In the genomic region with DNA sequence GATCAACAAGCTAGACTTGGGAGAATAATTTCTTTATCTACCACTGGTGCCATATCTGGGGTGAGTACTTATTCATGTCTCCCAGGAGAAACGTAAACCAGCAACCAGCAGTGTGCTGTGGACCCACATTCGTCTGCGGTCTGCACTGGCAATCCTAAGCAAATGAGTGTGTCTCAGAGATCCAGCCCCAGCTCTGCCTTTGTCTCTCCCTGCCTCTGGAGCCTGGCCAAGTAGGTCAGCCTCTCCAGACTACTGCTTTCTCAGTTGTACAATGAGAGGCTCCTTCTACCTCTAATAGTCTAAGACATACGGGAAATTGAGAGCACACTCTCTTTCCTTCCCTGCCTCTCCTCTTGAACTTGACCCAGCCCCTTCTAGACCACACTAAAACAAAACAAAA, we compare ENCODE assay signal across 8 mouse cellular contexts.
DNase-seq lines count a peak whose midpoint lies in the region; ATAC-seq lines count a peak whose summit lies in the region.

No protein-coding gene starts in this region.

- H3K9me3 ChIP-seq in hindbrain, embryonic 15.5 days, result no peaks in the 10 kb centered on the region
- H3K9me3 ChIP-seq in hindbrain, embryonic 11.5 days (ENCODE audit: control insufficient read depth, low read length), result no peaks in the 10 kb centered on the region
- H3K9me3 ChIP-seq in forebrain, embryonic 16.5 days (ENCODE audit: control insufficient read depth, low read length), result no peaks in the 10 kb centered on the region

- no peaks in the 10 kb centered on the region for H3K27me3 ChIP-seq in hindbrain, embryonic 15.5 days
- no peaks in the 10 kb centered on the region for H3K27me3 ChIP-seq in hindbrain, embryonic 11.5 days (ENCODE audit: control insufficient read depth, insufficient read depth, low read length)
- no peaks in the 10 kb centered on the region for H3K27me3 ChIP-seq in forebrain, embryonic 16.5 days (replicated peaks; ENCODE audit: control insufficient read depth, insufficient read depth, low read length)

- H3K4me1 ChIP-seq in hindbrain, embryonic 15.5 days (replicated peaks), result peaks cover 13% of the 10 kb centered on the region
- no peaks in the 10 kb centered on the region for H3K4me1 ChIP-seq in hindbrain, embryonic 11.5 days (replicated peaks; ENCODE audit: control insufficient read depth, insufficient read depth, low read length)
- H3K4me1 ChIP-seq in forebrain, embryonic 16.5 days (replicated peaks; ENCODE audit: control insufficient read depth, insufficient read depth, low read length), result peaks cover 9% of the 10 kb centered on the region

- no peaks in the 10 kb centered on the region for H3K36me3 ChIP-seq in hindbrain, embryonic 15.5 days
- H3K36me3 ChIP-seq in hindbrain, embryonic 11.5 days (ENCODE audit: control insufficient read depth, insufficient read depth, low read length), result no peaks in the 10 kb centered on the region
- H3K36me3 ChIP-seq in forebrain, embryonic 16.5 days (ENCODE audit: control insufficient read depth, insufficient read depth), result no peaks in the 10 kb centered on the region

- no peak overlapping the region for H3K9ac ChIP-seq in hindbrain, embryonic 15.5 days
- no peak overlapping the region for H3K9ac ChIP-seq in hindbrain, embryonic 11.5 days (ENCODE audit: low read depth, low read length)
- H3K9ac ChIP-seq in forebrain, embryonic 16.5 days (replicated peaks; ENCODE audit: low read depth, low read length), result no peak overlapping the region

- ATAC-seq in hindbrain, embryonic 15.5 days (ENCODE audit: low FRiP score, low read depth), result peak; percentile 61; the same call in 1 of the 2 replicates
- no peak for ATAC-seq in hindbrain, embryonic 11.5 days (ENCODE audit: low FRiP score)
- peak; percentile 69 for ATAC-seq in forebrain, embryonic 16.5 days

- no peak overlapping the region for H3K4me2 ChIP-seq in hindbrain, embryonic 15.5 days
- H3K4me2 ChIP-seq in hindbrain, embryonic 11.5 days (replicated peaks; ENCODE audit: low read depth, low read length), result no peak overlapping the region
- no peak overlapping the region for H3K4me2 ChIP-seq in forebrain, embryonic 16.5 days (ENCODE audit: low read length)

- DNase-seq in hindbrain, embryonic 11.5 days (ENCODE audit: low spot score), result no peak
- peak; percentile 41 to 49 for DNase-seq in adrenal gland, postnatal 36 days
- DNase-seq in left cerebral cortex, postnatal 14 days (ENCODE audit: low spot score in 2 of 2), result peak; percentile 52 to 54
- DNase-seq in spleen, postnatal 4 days (ENCODE audit: low spot score in 2 of 2), result no peak
- DNase-seq in liver, result no peak
- no peak for DNase-seq in thymus, postnatal 4 days

- intact Hi-C loops in left cerebral cortex, postnatal 14 days (cut with DNase I), result no loop called here

- peak overlapping the region; percentile 11; the same call in 1 of the 2 replicates for H3K27ac ChIP-seq in hindbrain, embryonic 15.5 days (replicated peaks)
- H3K27ac ChIP-seq in hindbrain, embryonic 11.5 days (ENCODE audit: low read depth, low read length), result no peak overlapping the region
- no peak overlapping the region for H3K27ac ChIP-seq in forebrain, embryonic 16.5 days (ENCODE audit: low read length)

- no peak overlapping the region for H3K4me3 ChIP-seq in hindbrain, embryonic 15.5 days
- H3K4me3 ChIP-seq in hindbrain, embryonic 11.5 days (ENCODE audit: low read depth, low read length), result no peak overlapping the region
- no peak overlapping the region for H3K4me3 ChIP-seq in forebrain, embryonic 16.5 days (replicated peaks; ENCODE audit: low read length)

- WGBS in hindbrain, embryonic 15.5 days, result 30% methylated on average over 4 of the region's 4 CpGs
- WGBS in hindbrain, embryonic 11.5 days, result 80% methylated on average over 4 of the region's 4 CpGs
- 30% methylated on average over 4 of the region's 4 CpGs for WGBS in forebrain, embryonic 16.5 days

Comparison
In these comparisons a context has a peak if more than half of its experiments do, and no peak if none do; other contexts are left out.
1. DNase-seq: peak in adrenal gland, postnatal 36 days (2 of 2) and left cerebral cortex, postnatal 14 days (2 of 2); none in hindbrain, embryonic 11.5 days (single experiment), spleen, postnatal 4 days (0 of 2), liver (single experiment) and thymus, postnatal 4 days (single experiment).